Mouse (Mus musculus) heart, embryonic 14.5 days (tissue): ENCODE data around the gene Qrich2. TPM values are rescaled to one million over a fixed set of nuclear protein-coding genes. Genes with fewer than 3 reads are reported as not detected.

Source experiments
- ATAC-seq: fragments of 200-750 bp; cut with Nextera tagmentation; 2 replicates; pipeline ENCODE4 v1.8.0; 2017; ENCODE audit warnings: low read depth, moderate TSS enrichment; ENCODE audit not compliant: insufficient number of reproducible peaks, insufficient read depth, low FRiP score
- H3K27ac ChIP-seq, 2 experiments: fragments of 200-500 bp in 1 of 2; fragments of 300-500 bp in 1 of 2; sonication (generic) in 1 of 2; replicated peaks in 1 of 2; 2 replicates each; pipeline ENCODE4 v1.5.1; 2012 to 2014; ENCODE audit warnings: low read depth in 2 of 2, low read length in 2 of 2, control low read depth in 1 of 2, mild to moderate bottlenecking in 1 of 2, mixed read lengths in 1 of 2; ENCODE audit not compliant: control insufficient read depth in 1 of 2, insufficient read depth in 1 of 2
- H3K27me3 ChIP-seq: fragments of 300-500 bp; sonication (generic); 2 replicates; pipeline ENCODE4 v1.6.1; 2014; ENCODE audit warnings: mild to moderate bottlenecking, low read length, control low read depth; ENCODE audit not compliant: control insufficient read depth, insufficient read depth
- H3K36me3 ChIP-seq: fragments of 300-500 bp; sonication (generic); 2 replicates; pipeline ENCODE4 v1.6.1; 2014; ENCODE audit warnings: mild to moderate bottlenecking, control low read depth, low read length, mixed read lengths; ENCODE audit not compliant: control insufficient read depth, insufficient read depth
- H3K4me1 ChIP-seq, 2 experiments: fragments of 200-500 bp in 1 of 2; fragments of 300-500 bp in 1 of 2; sonication (generic) in 1 of 2; 2 replicates each; pipeline ENCODE4 v1.6.1; 2012 to 2014; ENCODE audit warnings: low read length in 2 of 2, control low read depth in 1 of 2, mixed read lengths in 1 of 2; ENCODE audit not compliant: control insufficient read depth in 2 of 2, insufficient read depth in 2 of 2
- H3K4me2 ChIP-seq: fragments of 300-500 bp; sonication (generic); 2 replicates; pipeline ENCODE4 v1.6.1; 2014; ENCODE audit warnings: mild to moderate bottlenecking, low read length
- H3K4me3 ChIP-seq, 2 experiments: fragments of 200-500 bp in 1 of 2; fragments of 300-500 bp in 1 of 2; sonication (generic) in 1 of 2; 2 replicates each; pipeline ENCODE4 v1.5.1; 2012 to 2014; ENCODE audit warnings: low read length in 2 of 2, mild to moderate bottlenecking in 2 of 2, control low read depth in 1 of 2, low read depth in 1 of 2, moderate library complexity in 1 of 2; ENCODE audit not compliant: control insufficient read depth in 1 of 2, insufficient read depth in 1 of 2
- H3K9ac ChIP-seq: fragments of 300-500 bp; sonication (generic); 2 replicates; pipeline ENCODE4 v1.6.1; 2014; ENCODE audit warnings: mild to moderate bottlenecking, low read length
- H3K9me3 ChIP-seq: fragments of 300-500 bp; sonication (generic); 2 replicates; pipeline ENCODE4 v1.6.1; 2016; ENCODE audit warnings: low read length, control low read depth; ENCODE audit not compliant: control insufficient read depth
- WGBS: fragments of 180-500 bp; shearing (Covaris S2); extraction: QIAGEN DNeasy Blood & Tissue Kit; methylation state at CpG from one replicate; pipeline ENCODE4 v1.1.7; 2014; 5-methylcytosine and 5-hydroxymethylcytosine counted together
- polyA plus RNA-seq: library from polyadenylated mRNA; unstranded; fragments of >200 nt; fragmentation: Nextera tagmentation; extraction: Ambion mirVana; gene quantifications from 2 replicates; pipeline ENCODE4 v1.2.1, GENCODE M21; 2014

Gene Qrich2
- not detected in 2 replicates for polyA plus RNA-seq

DNA sequence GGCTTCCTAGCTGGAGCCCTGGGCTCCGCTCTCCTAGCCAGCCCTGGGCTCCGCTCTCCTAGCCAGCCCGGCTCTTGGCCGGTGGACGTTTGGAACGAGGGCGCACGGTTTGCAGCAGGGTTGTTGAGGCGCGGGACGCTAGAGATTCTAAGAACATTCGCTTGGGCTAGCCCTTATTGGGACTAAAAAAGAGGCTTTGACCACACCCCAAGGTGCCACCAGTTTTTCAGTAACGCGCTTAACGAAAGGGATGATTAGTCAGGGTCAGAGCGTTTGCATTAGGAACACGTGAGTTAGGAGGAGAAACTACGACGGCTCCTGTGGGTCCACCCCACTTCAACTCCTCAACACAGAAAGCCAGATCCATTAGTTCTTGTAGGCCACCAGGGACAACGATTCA, at the start of gene Qrich2:
Gene Qrich2 (minus strand): TSS at position 101 of the 400 bp plus-strand sequence.
- H3K27me3 ChIP-seq = no peaks in the 10 kb centered on the region
- no peak within 1 kb of the TSS for H3K9ac ChIP-seq
- H3K4me1 ChIP-seq = peaks cover under 1 to 3% of the 10 kb centered on the region in 2 experiments; a peak in 2 of 4 replicates
- ATAC-seq = no peak
- WGBS = 57% methylated on average over 20 of the region's 20 CpGs
- H3K36me3 ChIP-seq = peaks cover 16% of the 10 kb centered on the region
- H3K4me2 ChIP-seq = no peak within 1 kb of the TSS
- H3K9me3 ChIP-seq = no peaks in the 10 kb centered on the region
- H3K27ac ChIP-seq = no peak within 1 kb of the TSS
- no peak within 1 kb of the TSS for H3K4me3 ChIP-seq

GRCm38 (mm10) chr11:116515330-116516020, 49.4 kb upstream of the Qrich2 start:
- Histone ChIP-seq H3K4me1 (peaks cover 0 to 4% of the 10 kb centered on the region in 2 experiments; a peak in 1 of 4 replicates), H3K4me3 (no peak overlapping the region), H3K27me3 (peaks cover 5% of the 10 kb centered on the region; the same call in 1 of the 2 replicates), H3K36me3 (no peaks in the 10 kb centered on the region), H3K9ac (no peak overlapping the region), H3K4me2 (peak overlapping the region; percentile 23; the same call in 1 of the 2 replicates), H3K27ac (no peak overlapping the region), H3K9me3 (no peaks in the 10 kb centered on the region)
- ATAC-seq = no peak
- WGBS = 24% methylated on average over 24 of the region's 24 CpGs

GRCm38 (mm10) chr11:116513531-116514038, 47.5 kb upstream of the Qrich2 start:
- no peak for ATAC-seq
- H3K27me3 ChIP-seq = peaks cover 5% of the 10 kb centered on the region; the same call in 1 of the 2 replicates
- H3K36me3 ChIP-seq = no peaks in the 10 kb centered on the region
- H3K4me2 ChIP-seq = no peak overlapping the region
- no peak overlapping the region for H3K9ac ChIP-seq
- no peaks in the 10 kb centered on the region for H3K9me3 ChIP-seq
- no peak overlapping the region for H3K4me3 ChIP-seq
- H3K27ac ChIP-seq = no peak overlapping the region
- H3K4me1 ChIP-seq = peaks cover 0 to 4% of the 10 kb centered on the region in 2 experiments; a peak in 1 of 4 replicates
- WGBS = 80% methylated on average over 4 of the region's 4 CpGs

DNA sequence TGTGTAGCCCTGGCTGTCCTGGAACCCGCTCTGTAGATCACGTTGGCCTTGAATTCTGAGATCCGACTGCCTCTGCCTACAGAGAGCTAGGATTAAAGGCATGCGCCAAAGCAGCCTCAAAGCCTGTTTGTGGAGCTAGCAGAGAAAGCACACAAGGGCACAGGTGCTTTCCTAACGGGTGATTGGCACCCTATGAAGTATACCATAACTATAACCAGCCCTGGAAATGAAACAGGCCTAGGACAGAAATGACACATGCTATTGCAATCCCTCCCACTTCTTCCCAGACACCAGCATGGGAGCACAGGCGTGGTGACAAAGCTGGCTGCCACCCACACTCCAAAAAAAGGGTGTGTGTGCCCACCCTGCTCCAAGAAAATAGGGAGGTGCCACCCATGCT, 46.9 kb upstream of the Qrich2 start:
- H3K4me2 ChIP-seq = no peak overlapping the region
- H3K27me3 ChIP-seq = peaks cover 5% of the 10 kb centered on the region; the same call in 1 of the 2 replicates
- WGBS = 76% methylated on average over 6 of the region's 6 CpGs
- H3K9me3 ChIP-seq = no peaks in the 10 kb centered on the region
- no peak overlapping the region for H3K4me3 ChIP-seq
- no peak overlapping the region for H3K27ac ChIP-seq
- H3K9ac ChIP-seq = no peak overlapping the region
- peaks cover 0 to 4% of the 10 kb centered on the region in 2 experiments; a peak in 1 of 4 replicates for H3K4me1 ChIP-seq
- H3K36me3 ChIP-seq = no peaks in the 10 kb centered on the region
- no peak for ATAC-seq

- ATAC-seq = no peak
- no peak overlapping the region for H3K27ac ChIP-seq
- H3K4me2 ChIP-seq = no peak overlapping the region
- peaks cover 0 to 4% of the 10 kb centered on the region in 2 experiments; a peak in 1 of 4 replicates for H3K4me1 ChIP-seq
- H3K36me3 ChIP-seq = no peaks in the 10 kb centered on the region
- H3K9me3 ChIP-seq = no peaks in the 10 kb centered on the region
- WGBS = 89% methylated on average over 7 of the region's 7 CpGs
- H3K9ac ChIP-seq = no peak overlapping the region
- H3K4me3 ChIP-seq = no peak overlapping the region
- H3K27me3 ChIP-seq = peaks cover 5% of the 10 kb centered on the region; the same call in 1 of the 2 replicates
Observed at GRCm38 (mm10) chr11:116512154-116512553, 46.1 kb upstream of the Qrich2 start.

- Histone ChIP-seq H3K27ac (no peak overlapping the region), H3K4me3 (no peak overlapping the region), H3K9ac (no peak overlapping the region), H3K4me1 (peaks cover 0 to 4% of the 10 kb centered on the region in 2 experiments; a peak in 1 of 4 replicates), H3K36me3 (no peaks in the 10 kb centered on the region), H3K9me3 (no peaks in the 10 kb centered on the region), H3K27me3 (peaks cover 5% of the 10 kb centered on the region; the same call in 1 of the 2 replicates), H3K4me2 (no peak overlapping the region)
- WGBS = 54% methylated on average over 7 of the region's 7 CpGs
- ATAC-seq = no peak
Observed at GRCm38 (mm10) chr11:116511301-116511868, 45.3 kb upstream of the Qrich2 start.

DNA sequence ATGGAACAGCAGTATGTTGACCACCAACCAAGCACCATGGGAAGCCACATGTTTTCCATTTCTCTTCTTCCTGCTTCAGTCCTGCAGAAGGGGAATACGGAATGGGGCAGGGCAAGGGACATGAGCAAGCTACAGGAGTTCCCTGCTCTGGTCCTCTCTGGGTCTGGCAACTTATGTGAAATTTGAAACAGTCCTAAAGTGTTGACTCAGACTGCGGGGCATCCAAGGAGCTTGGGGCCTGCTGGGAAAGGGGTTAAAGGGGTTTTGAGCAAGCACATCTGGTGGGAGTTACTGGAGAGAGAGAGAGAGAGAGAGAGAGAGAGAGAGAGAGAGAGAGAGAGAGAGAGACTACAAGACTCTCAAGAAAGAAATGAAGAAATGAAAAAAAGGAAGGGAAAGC, 42.6 kb upstream of the Qrich2 start:
- H3K9ac ChIP-seq = no peak overlapping the region
- no peak for ATAC-seq
- WGBS = 63% methylated on average over 2 of the region's 2 CpGs
- H3K27me3 ChIP-seq = no peaks in the 10 kb centered on the region
- H3K4me2 ChIP-seq = no peak overlapping the region
- H3K4me1 ChIP-seq = no peaks in the 10 kb centered on the region
- no peak overlapping the region for H3K4me3 ChIP-seq
- no peak overlapping the region for H3K27ac ChIP-seq
- no peaks in the 10 kb centered on the region for H3K36me3 ChIP-seq
- no peaks in the 10 kb centered on the region for H3K9me3 ChIP-seq
